Mouse (Mus musculus) midbrain, embryonic 15.5 days (tissue): Measurements from ENCODE around the gene A630076J17Rik. TPM values are rescaled to one million over a fixed set of nuclear protein-coding genes. Genes with fewer than 3 reads are reported as not detected.

ENCODE experiments used
- ATAC-seq: fragments of 200-750 bp; cut with Nextera tagmentation; replicated peaks from 2 replicates; pipeline ENCODE4 v1.8.0; 2017; ENCODE audit warnings: moderate TSS enrichment
- H3K27ac ChIP-seq: fragments of 300-500 bp; sonication (generic); 2 replicates; pipeline ENCODE4 v1.5.1; 2015; ENCODE audit warnings: mild to moderate bottlenecking, inconsistent platforms
- H3K27me3 ChIP-seq: fragments of 300-500 bp; sonication (generic); replicated peaks from 2 replicates; pipeline ENCODE4 v1.6.1; 2015; ENCODE audit warnings: inconsistent platforms
- H3K36me3 ChIP-seq: fragments of 300-500 bp; sonication (generic); replicated peaks from 2 replicates; pipeline ENCODE4 v1.6.1; 2015; ENCODE audit warnings: inconsistent platforms
- H3K4me1 ChIP-seq: fragments of 300-500 bp; sonication (generic); 2 replicates; pipeline ENCODE4 v1.6.1; 2015; ENCODE audit warnings: inconsistent platforms
- H3K4me2 ChIP-seq: fragments of 300-500 bp; sonication (generic); 2 replicates; pipeline ENCODE4 v1.6.1; 2015; ENCODE audit warnings: inconsistent platforms, mild to moderate bottlenecking, moderate library complexity
- H3K4me3 ChIP-seq: fragments of 300-500 bp; sonication (generic); 2 replicates; pipeline ENCODE4 v1.5.1; 2015; ENCODE audit warnings: mild to moderate bottlenecking, inconsistent platforms
- H3K9ac ChIP-seq: fragments of 300-500 bp; sonication (generic); 2 replicates; pipeline ENCODE4 v1.6.1; 2015; ENCODE audit warnings: mild to moderate bottlenecking, inconsistent platforms
- H3K9me3 ChIP-seq: fragments of 300-500 bp; sonication (generic); 2 replicates; pipeline ENCODE4 v1.6.1; 2016; ENCODE audit warnings: inconsistent platforms
- WGBS: fragments of 180-500 bp; shearing (Covaris S2); methylation state at CpG from one replicate; pipeline ENCODE4 v1.1.7; 2015; ENCODE audit warnings: mixed read lengths; 5-methylcytosine and 5-hydroxymethylcytosine counted together
- polyA plus RNA-seq: library from polyadenylated mRNA; unstranded; fragments of >200 nt; fragmentation: Nextera tagmentation; extraction: Ambion mirVana; gene quantifications from 2 replicates; pipeline ENCODE4 v1.2.1, GENCODE M21; 2015

The A630076J17Rik gene
- polyA plus RNA-seq, 1 experiment from 2014 or later, result not detected

- peak; percentile 63 for ATAC-seq
- no peaks in the 10 kb centered on the region for H3K36me3 ChIP-seq
- no peak overlapping the region for H3K4me2 ChIP-seq
- no peak overlapping the region for H3K4me3 ChIP-seq
- no peaks in the 10 kb centered on the region for H3K9me3 ChIP-seq
- H3K27ac ChIP-seq, result no peak overlapping the region
- H3K4me1 ChIP-seq, result 0 out of 2 replicates have a peak, but pooled peaks cover 4% of the 10 kb centered on the region
- no peak overlapping the region for H3K9ac ChIP-seq
- WGBS, result 24% methylated on average over 2 of the region's 2 CpGs
- H3K27me3 ChIP-seq, result no peaks in the 10 kb centered on the region
These were observed 3.5 kb downstream of the A630076J17Rik start for GRCm38 (mm10) chr3:107233945-107234344.

- no peak overlapping the region for H3K4me2 ChIP-seq
- no peak for ATAC-seq
- H3K36me3 ChIP-seq, result no peaks in the 10 kb centered on the region
- no peak overlapping the region for H3K27ac ChIP-seq
- no peak overlapping the region for H3K4me3 ChIP-seq
- 60% methylated on average over 2 of the region's 2 CpGs for WGBS
- no peaks in the 10 kb centered on the region for H3K9me3 ChIP-seq
- H3K27me3 ChIP-seq, result no peaks in the 10 kb centered on the region
- H3K9ac ChIP-seq, result no peak overlapping the region
- peaks cover 12% of the 10 kb centered on the region; the same call in 1 of the 2 replicates for H3K4me1 ChIP-seq
These were observed 7.6 kb downstream of the A630076J17Rik start for GRCm38 (mm10) chr3:107238051-107238450.

- Histone ChIP-seq H3K27ac (no peak overlapping the region), H3K9me3 (no peaks in the 10 kb centered on the region), H3K4me3 (no peak overlapping the region), H3K4me2 (no peak overlapping the region), H3K36me3 (no peaks in the 10 kb centered on the region), H3K4me1 (peaks cover 8% of the 10 kb centered on the region; the same call in 1 of the 2 replicates), H3K27me3 (no peaks in the 10 kb centered on the region), H3K9ac (no peak overlapping the region)
- 88% methylated on average over 8 of the region's 8 CpGs for WGBS
- no peak for ATAC-seq
These were observed 8.1 kb downstream of the A630076J17Rik start for GRCm38 (mm10) chr3:107238471-107238980.

- Histone ChIP-seq H3K4me2 (no peak within 1 kb of the TSS), H3K9me3 (no peaks in the 10 kb centered on the region), H3K4me1 (peaks cover 8% of the 10 kb centered on the region; the same call in 1 of the 2 replicates), H3K27me3 (no peaks in the 10 kb centered on the region), H3K9ac (no peak within 1 kb of the TSS), H3K4me3 (no peak within 1 kb of the TSS), H3K27ac (no peak within 1 kb of the TSS), H3K36me3 (no peaks in the 10 kb centered on the region)
- ATAC-seq, result no peak
- 91% methylated on average over 9 of the region's 9 CpGs for WGBS
These were observed 9.2 kb downstream of the A630076J17Rik start, which contains the start of gene Prok1 for GRCm38 (mm10) chr3:107239607-107240006. TSS of gene Prok1 (minus strand) at chr3:107239707.

GRCm38 (mm10) chr3:107241389-107242094, 11.1 kb downstream of the A630076J17Rik start:
- Histone ChIP-seq H3K27me3 (no peaks in the 10 kb centered on the region), H3K36me3 (no peaks in the 10 kb centered on the region), H3K4me3 (no peak overlapping the region), H3K27ac (no peak overlapping the region), H3K9me3 (no peaks in the 10 kb centered on the region), H3K9ac (no peak overlapping the region), H3K4me1 (peaks cover 8% of the 10 kb centered on the region; the same call in 1 of the 2 replicates), H3K4me2 (peak overlapping the region; percentile 6; the same call in 1 of the 2 replicates)
- 0 out of 2 replicates have a peak, but pooled peaks have one; percentile 48 for ATAC-seq
- WGBS, result 19% methylated on average over 14 of the region's 14 CpGs

- Histone ChIP-seq H3K27me3 (no peaks in the 10 kb centered on the region), H3K4me3 (no peak overlapping the region), H3K9me3 (no peaks in the 10 kb centered on the region), H3K36me3 (no peaks in the 10 kb centered on the region), H3K4me2 (no peak overlapping the region), H3K27ac (no peak overlapping the region), H3K4me1 (peaks cover 2% of the 10 kb centered on the region; the same call in 1 of the 2 replicates), H3K9ac (no peak overlapping the region)
- whole genome bisulfite sequencing, result 80% methylated on average over 6 of the region's 6 CpGs
- no peak for ATAC-seq
These were observed 16.5 kb downstream of the A630076J17Rik start for GRCm38 (mm10) chr3:107246876-107247275.

GRCm38 (mm10) chr3:107249042-107249441, 18.6 kb downstream of the A630076J17Rik start:
- no peak overlapping the region for H3K9ac ChIP-seq
- no peaks in the 10 kb centered on the region; the same call in 1 of the 2 replicates for H3K4me1 ChIP-seq
- WGBS, result 61% methylated on average over 3 of the region's 3 CpGs
- H3K36me3 ChIP-seq, result no peaks in the 10 kb centered on the region
- H3K4me3 ChIP-seq, result no peak overlapping the region
- no peaks in the 10 kb centered on the region for H3K27me3 ChIP-seq
- no peak for ATAC-seq
- no peak overlapping the region for H3K4me2 ChIP-seq
- H3K27ac ChIP-seq, result no peak overlapping the region
- H3K9me3 ChIP-seq, result no peaks in the 10 kb centered on the region

- Histone ChIP-seq H3K27ac (no peak overlapping the region), H3K9ac (no peak overlapping the region), H3K9me3 (no peaks in the 10 kb centered on the region), H3K4me1 (no peaks in the 10 kb centered on the region; the same call in 1 of the 2 replicates), H3K36me3 (no peaks in the 10 kb centered on the region), H3K4me3 (no peak overlapping the region), H3K27me3 (no peaks in the 10 kb centered on the region), H3K4me2 (no peak overlapping the region)
- WGBS, result 92% methylated on average over 2 of the region's 2 CpGs
- no peak for ATAC-seq
These were observed 19.9 kb downstream of the A630076J17Rik start for GRCm38 (mm10) chr3:107250320-107250719.

GRCm38 (mm10) chr3:107252035-107252434, 21.6 kb downstream of the A630076J17Rik start:
- no peaks in the 10 kb centered on the region; the same call in 1 of the 2 replicates for H3K4me1 ChIP-seq
- H3K4me2 ChIP-seq, result no peak overlapping the region
- 71% methylated on average over 4 of the region's 4 CpGs for WGBS
- no peaks in the 10 kb centered on the region for H3K9me3 ChIP-seq
- no peak for ATAC-seq
- no peak overlapping the region for H3K4me3 ChIP-seq
- H3K27ac ChIP-seq, result no peak overlapping the region
- H3K36me3 ChIP-seq, result no peaks in the 10 kb centered on the region
- no peak overlapping the region for H3K9ac ChIP-seq
- no peaks in the 10 kb centered on the region for H3K27me3 ChIP-seq

- Histone ChIP-seq H3K9me3 (no peaks in the 10 kb centered on the region), H3K27ac (no peak overlapping the region), H3K36me3 (no peaks in the 10 kb centered on the region), H3K4me3 (no peak overlapping the region), H3K4me1 (no peaks in the 10 kb centered on the region), H3K9ac (no peak overlapping the region), H3K27me3 (no peaks in the 10 kb centered on the region), H3K4me2 (no peak overlapping the region)
- WGBS, result 86% methylated on average over 5 of the region's 5 CpGs
- ATAC-seq, result no peak
These were observed 23.5 kb downstream of the A630076J17Rik start for GRCm38 (mm10) chr3:107253925-107254324.

- H3K4me1 ChIP-seq, result peaks cover 6% of the 10 kb centered on the region
- H3K4me3 ChIP-seq, result no peak overlapping the region
- WGBS, result 86% methylated on average over 3 of the region's 3 CpGs
- no peak for ATAC-seq
- no peaks in the 10 kb centered on the region for H3K9me3 ChIP-seq
- no peaks in the 10 kb centered on the region for H3K36me3 ChIP-seq
- H3K27ac ChIP-seq, result no peak overlapping the region
- H3K4me2 ChIP-seq, result no peak overlapping the region
- no peak overlapping the region for H3K9ac ChIP-seq
- no peaks in the 10 kb centered on the region for H3K27me3 ChIP-seq
These were observed 25.6 kb downstream of the A630076J17Rik start for GRCm38 (mm10) chr3:107255992-107256391.

GRCm38 (mm10) chr3:107256724-107257123, 26.3 kb downstream of the A630076J17Rik start:
- no peak overlapping the region for H3K9ac ChIP-seq
- no peak overlapping the region for H3K4me2 ChIP-seq
- H3K9me3 ChIP-seq, result no peaks in the 10 kb centered on the region
- no peaks in the 10 kb centered on the region for H3K36me3 ChIP-seq
- 62% methylated on average over 7 of the region's 7 CpGs for WGBS
- no peak overlapping the region for H3K4me3 ChIP-seq
- H3K27me3 ChIP-seq, result no peaks in the 10 kb centered on the region
- H3K4me1 ChIP-seq, result peaks cover 13% of the 10 kb centered on the region
- ATAC-seq, result no peak
- H3K27ac ChIP-seq, result no peak overlapping the region
